Mouse (Mus musculus) myocyte (in vitro differentiated cells): ENCODE data around the gene Rbm38. TPM values are rescaled to one million over a fixed set of nuclear protein-coding genes. Genes with fewer than 3 reads are reported as not detected.
A peak's percentile ranks its signal among the peaks of the same experiment; 100 is the strongest.

Experiments used
- H3K27me3 ChIP-seq: one replicate; pipeline ENCODE4 v1.6.1; 2011; ENCODE audit not compliant: control insufficient read depth, insufficient read depth, insufficient read length
- H3K36me3 ChIP-seq: one replicate; pipeline ENCODE4 v1.6.1; 2011; ENCODE audit not compliant: control insufficient read depth, insufficient read depth
- H3K4me2 ChIP-seq: one replicate; pipeline ENCODE4 v1.6.1; 2011; ENCODE audit warnings: low read depth, control low read depth
- H3K4me3 ChIP-seq: one replicate; pipeline ENCODE4 v1.5.1; 2011; ENCODE audit warnings: mild to moderate bottlenecking, control low read depth, moderate library complexity
- H3K79me2 ChIP-seq: one replicate; pipeline ENCODE4 v1.6.1; 2011; ENCODE audit not compliant: control insufficient read depth, insufficient read depth
- H3ac ChIP-seq: one replicate; pipeline ENCODE4 v1.6.1; 2011; ENCODE audit not compliant: control insufficient read depth, insufficient read length
- CEBPB ChIP-seq: IDR thresholded peaks from 2 replicates; pipeline ENCODE4 v1.6.1; 2011; ENCODE audit warnings: mild to moderate bottlenecking, moderate library complexity; ENCODE audit not compliant: poor library complexity, insufficient read depth, severe bottlenecking
- E2F4 ChIP-seq: IDR thresholded peaks from one replicate; pipeline ENCODE4 v1.6.1; 2011; ENCODE audit warnings: mild to moderate bottlenecking, control low read depth, moderate library complexity; ENCODE audit not compliant: insufficient read depth
- MAX ChIP-seq: IDR thresholded peaks from one replicate; pipeline ENCODE4 v1.6.1; 2011; ENCODE audit warnings: low read depth, mild to moderate bottlenecking, control low read depth
- MYOD1 ChIP-seq, 3 experiments: IDR thresholded peaks; one replicate each; pipeline ENCODE4 v1.6.1; 2011; ENCODE audit warnings: control low read depth in 2 of 3, low read depth in 2 of 3, mild to moderate bottlenecking in 2 of 3, moderate library complexity in 1 of 3; ENCODE audit not compliant: insufficient read length in 2 of 3, control insufficient read depth in 1 of 3
- MYOG ChIP-seq, 3 experiments: IDR thresholded peaks; one replicate each; pipeline ENCODE4 v1.6.1; 2011; ENCODE audit warnings: control low read depth in 2 of 3, low read depth in 2 of 3, mild to moderate bottlenecking in 2 of 3; ENCODE audit not compliant: insufficient read length in 2 of 3, control insufficient read depth in 1 of 3, insufficient read depth in 1 of 3
- POLR2A ChIP-seq: IDR thresholded peaks from one replicate; pipeline ENCODE4 v1.6.1; 2011; ENCODE audit warnings: low read depth, mild to moderate bottlenecking, control low read depth, moderate library complexity; ENCODE audit not compliant: insufficient read length
- POLR2AphosphoS2 ChIP-seq: IDR thresholded peaks from one replicate; pipeline ENCODE4 v1.6.1; 2011; ENCODE audit warnings: low read depth, control low read depth; ENCODE audit not compliant: insufficient read length
- REST ChIP-seq: IDR thresholded peaks from one replicate; pipeline ENCODE4 v1.6.1; 2011; ENCODE audit warnings: mild to moderate bottlenecking, control low read depth, moderate library complexity; ENCODE audit not compliant: insufficient read depth, insufficient read length
- SRF ChIP-seq: IDR thresholded peaks from one replicate; pipeline ENCODE4 v1.6.1; 2011; ENCODE audit warnings: low read depth; ENCODE audit not compliant: control insufficient read depth, insufficient read length
- TCF12 ChIP-seq: IDR thresholded peaks from one replicate; pipeline ENCODE4 v1.6.1; 2011; ENCODE audit warnings: mild to moderate bottlenecking, control low read depth; ENCODE audit not compliant: poor library complexity, insufficient read depth, severe bottlenecking
- TCF3 ChIP-seq: IDR thresholded peaks from one replicate; pipeline ENCODE4 v1.6.1; 2011; ENCODE audit warnings: low read depth, control low read depth; ENCODE audit not compliant: insufficient read length
- USF1 ChIP-seq: IDR thresholded peaks from one replicate; pipeline ENCODE4 v1.6.1; 2011; ENCODE audit warnings: low read depth, mild to moderate bottlenecking, control low read depth, moderate library complexity
- polyA plus RNA-seq: library from polyadenylated mRNA; unstranded; fragments of >200 nt; fragmentation: generic; extraction: Trizol; gene quantifications from one replicate; pipeline ENCODE4 v1.2.1, GENCODE M21; 2012; ENCODE audit warnings: missing spikeins

Gene Rbm38
- polyA plus RNA-seq, 1 experiment: 124 TPM

- no peaks in the 10 kb centered on the region for H3K27me3 ChIP-seq
- no peak overlapping the region for H3K4me2 ChIP-seq
- H3K79me2 ChIP-seq: no peaks in the 10 kb centered on the region
- H3K36me3 ChIP-seq: no peaks in the 10 kb centered on the region
- H3ac ChIP-seq: no peak overlapping the region
- no peak for TF ChIP-seq TCF3
- no peak for TF ChIP-seq MAX
- no peak overlapping the region for H3K4me3 ChIP-seq
Measured at GRCm38 (mm10) chr2:173042504-173043162, 22.3 kb downstream of the Rbm38 start.

GRCm38 (mm10) chr2:173044198-173044970 lies 24.1 kb downstream of the Rbm38 start:
- H3ac ChIP-seq: no peak overlapping the region
- no peak overlapping the region for H3K4me3 ChIP-seq
- no peaks in the 10 kb centered on the region for H3K27me3 ChIP-seq
- no peaks in the 10 kb centered on the region for H3K36me3 ChIP-seq
- no peaks in the 10 kb centered on the region for H3K79me2 ChIP-seq
- H3K4me2 ChIP-seq: no peak overlapping the region
- TF ChIP-seq MYOD1 (IDR thresholded peaks at IDR 0.05; ENCODE audit: control insufficient read depth in 1 of 3, insufficient read length in 2 of 3, low read depth in 2 of 3) (no peak), USF1 (no peak), POLR2AphosphoS2 (no peak), POLR2A (no peak), SRF (no peak), MYOG (IDR thresholded peaks at IDR 0.05; ENCODE audit: control insufficient read depth in 1 of 3, insufficient read depth in 1 of 3, insufficient read length in 2 of 3, low read depth in 2 of 3) (no peak), TCF12 (no peak), E2F4 (no peak), TCF3 (no peak), REST (no peak), MAX (no peak), CEBPB (no peak)

GRCm38 (mm10) chr2:173046582-173047297 lies 26.4 kb downstream of the Rbm38 start:
- H3K4me2 ChIP-seq: peak overlapping the region; percentile 42
- no peak overlapping the region for H3K4me3 ChIP-seq
- H3K36me3 ChIP-seq: no peaks in the 10 kb centered on the region
- no peaks in the 10 kb centered on the region for H3K79me2 ChIP-seq
- no peak overlapping the region for H3ac ChIP-seq
- TF ChIP-seq USF1: no peak
- peak in 2 of 3 experiments; percentile 39 to 79 for TF ChIP-seq MYOD1 (IDR thresholded peaks at IDR 0.05; ENCODE audit: control insufficient read depth in 1 of 3, insufficient read length in 2 of 3, low read depth in 2 of 3)
- TF ChIP-seq MYOG (IDR thresholded peaks at IDR 0.05; ENCODE audit: control insufficient read depth in 1 of 3, insufficient read depth in 1 of 3, insufficient read length in 2 of 3, low read depth in 2 of 3): peak in 2 of 3 experiments; percentile 25 to 86
- no peaks in the 10 kb centered on the region for H3K27me3 ChIP-seq

GRCm38 (mm10) chr2:173047471-173047870 lies 27.2 kb downstream of the Rbm38 start:
- no peaks in the 10 kb centered on the region for H3K79me2 ChIP-seq
- H3K36me3 ChIP-seq: no peaks in the 10 kb centered on the region
- H3K4me2 ChIP-seq: no peak overlapping the region
- TF ChIP-seq REST (no peak), POLR2A (no peak), TCF3 (no peak), USF1 (no peak), E2F4 (no peak), MYOD1 (IDR thresholded peaks at IDR 0.05; ENCODE audit: control insufficient read depth in 1 of 3, insufficient read length in 2 of 3, low read depth in 2 of 3) (no peak), MAX (no peak), SRF (no peak), POLR2AphosphoS2 (no peak), MYOG (IDR thresholded peaks at IDR 0.05; ENCODE audit: control insufficient read depth in 1 of 3, insufficient read depth in 1 of 3, insufficient read length in 2 of 3, low read depth in 2 of 3) (no peak), CEBPB (no peak), TCF12 (no peak)
- no peaks in the 10 kb centered on the region for H3K27me3 ChIP-seq
- H3ac ChIP-seq: no peak overlapping the region
- H3K4me3 ChIP-seq: no peak overlapping the region

- H3K79me2 ChIP-seq: no peaks in the 10 kb centered on the region
- H3K36me3 ChIP-seq: no peaks in the 10 kb centered on the region
- H3ac ChIP-seq: no peak overlapping the region
- H3K27me3 ChIP-seq: no peaks in the 10 kb centered on the region
- no peak overlapping the region for H3K4me3 ChIP-seq
- TF ChIP-seq POLR2A (no peak), E2F4 (no peak), TCF12 (no peak), MYOG (IDR thresholded peaks at IDR 0.05; ENCODE audit: control insufficient read depth in 1 of 3, insufficient read depth in 1 of 3, insufficient read length in 2 of 3, low read depth in 2 of 3) (no peak), USF1 (no peak), REST (no peak)
- H3K4me2 ChIP-seq: no peak overlapping the region
Measured at GRCm38 (mm10) chr2:173048041-173048745, 27.9 kb downstream of the Rbm38 start.
